Mouse (Mus musculus) CD4-positive, CD25-positive, alpha-beta regulatory T cell, adult 2 months (primary cell): ENCODE results near the gene Elmod3.

Experiments
- DNase-seq: peaks from one replicate; pipeline ENCODE4 v3.0.0-alpha.2; 2012; ENCODE audit warnings: low read depth, low spot score

Gene Elmod3

GRCm38 (mm10) chr6:72570644-72571397 is 27.4 kb downstream of the Elmod3 start:
- DNase-seq, result no peak

- no peak for DNase-seq
Measured at GRCm38 (mm10) chr6:72568736-72569135, 29.5 kb downstream of the Elmod3 start.

DNA sequence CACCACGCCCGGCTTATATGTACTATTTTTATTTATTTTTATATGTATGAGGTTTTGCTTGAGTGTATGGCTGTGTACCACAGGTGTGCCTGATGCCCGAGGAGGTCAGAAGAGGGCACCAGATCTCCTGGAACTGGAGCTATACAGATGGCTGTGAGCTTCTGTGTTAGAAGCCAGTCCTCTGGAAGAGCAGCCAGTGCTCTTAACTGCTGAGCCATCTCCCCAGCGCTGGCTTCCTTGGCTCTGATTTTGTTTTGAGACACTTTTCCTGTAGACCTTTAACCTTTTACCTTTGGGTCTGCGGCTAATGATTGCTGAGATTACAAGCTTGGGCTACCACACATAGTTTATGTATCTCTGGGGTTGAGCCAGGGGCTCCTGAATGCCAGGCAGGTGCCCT is 30.7 kb downstream of the Elmod3 start:
- DNase-seq, result no peak

DNA sequence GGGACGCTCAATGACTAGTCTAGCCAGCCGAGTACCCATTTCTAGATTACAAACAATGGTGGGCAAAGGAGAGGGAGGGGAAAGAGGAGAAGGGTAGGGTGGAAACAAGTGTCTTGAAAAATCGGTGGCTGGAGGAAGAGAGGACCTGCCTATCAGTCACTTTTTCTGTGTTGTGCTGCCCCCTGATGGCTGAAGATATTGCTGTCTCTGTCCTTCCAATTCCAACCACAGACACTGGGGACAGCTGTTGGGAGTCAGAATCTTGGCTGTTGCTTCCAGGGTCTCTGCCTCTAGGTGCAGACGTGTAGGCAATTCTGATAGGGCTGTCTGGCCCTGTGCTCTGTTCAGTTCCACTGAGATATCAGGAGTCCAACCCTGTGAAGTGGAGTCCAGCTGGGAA is 32.2 kb downstream of the Elmod3 start:
- DNase-seq, result peak; percentile 91

DNA sequence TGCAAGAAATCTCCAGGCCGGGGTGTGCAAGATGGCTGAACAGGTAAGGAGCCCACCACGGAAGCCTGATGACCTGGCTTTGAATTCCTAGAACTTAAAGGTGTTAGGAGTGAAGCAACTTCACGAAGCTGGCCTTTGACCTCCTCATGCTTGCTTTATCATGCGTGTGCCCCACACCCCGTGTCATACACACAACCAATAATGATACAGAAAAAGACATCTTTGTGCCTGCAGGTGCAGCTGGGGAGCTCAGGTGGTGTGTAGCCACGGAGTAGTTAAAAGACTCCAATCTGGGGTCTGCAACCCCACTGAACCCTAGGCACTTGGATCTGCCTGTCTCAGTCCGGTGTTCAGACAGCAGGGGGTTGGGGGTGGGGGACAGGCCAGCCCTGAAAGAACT is 32.7 kb downstream of the Elmod3 start:
- no peak for DNase-seq

DNA sequence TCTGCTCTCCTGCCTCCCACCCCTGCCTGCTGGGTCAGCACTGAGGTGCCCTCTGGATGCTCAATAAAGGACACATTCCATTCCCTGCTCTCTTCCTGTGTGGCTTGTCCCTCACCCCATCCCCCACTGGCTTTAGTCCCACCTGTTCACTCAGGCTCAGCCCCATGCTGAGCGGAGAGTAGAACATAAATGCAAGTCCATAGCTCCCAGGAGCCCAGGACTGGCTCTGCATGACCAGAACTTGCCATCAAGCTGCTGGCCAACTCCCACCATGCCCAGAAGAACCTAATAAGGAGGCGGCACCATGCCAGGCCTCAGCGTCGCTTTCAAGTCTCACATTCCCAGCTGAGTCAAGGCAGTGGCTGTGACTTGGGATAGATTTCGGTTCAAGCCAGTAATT is 35.3 kb downstream of the Elmod3 start:
- DNase-seq, result no peak

- no peak for DNase-seq
Measured at GRCm38 (mm10) chr6:72562486-72562885, 35.7 kb downstream of the Elmod3 start.

DNA sequence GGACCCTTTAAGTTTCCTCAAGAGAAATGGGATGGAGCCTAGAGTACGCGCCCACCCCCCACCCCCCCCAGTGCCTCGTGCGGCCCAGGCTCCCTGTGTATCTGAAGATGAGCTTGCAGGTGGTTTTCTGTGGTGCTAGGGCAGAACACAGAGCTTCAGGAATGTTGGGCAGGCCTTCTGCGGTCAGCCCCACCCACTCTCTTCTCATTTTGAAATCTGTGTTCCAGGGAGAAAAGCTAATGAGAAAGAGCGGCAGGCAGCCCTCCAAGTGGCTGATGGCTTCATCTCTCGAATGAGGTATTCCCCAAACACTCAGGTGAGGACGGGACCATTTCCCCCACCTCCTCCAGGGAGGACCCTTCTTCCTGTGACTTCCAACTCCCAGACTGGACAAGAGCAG is 37.4 kb downstream of the Elmod3 start:
- DNase-seq, result no peak

- DNase-seq, result no peak
Measured at GRCm38 (mm10) chr6:72553079-72553412, 45.2 kb downstream of the Elmod3 start.

- peak; percentile 85 for DNase-seq
Measured at GRCm38 (mm10) chr6:72552171-72553078, 45.8 kb downstream of the Elmod3 start.

GRCm38 (mm10) chr6:72550503-72551100 is 47.6 kb downstream of the Elmod3 start:
- peak; percentile 69 for DNase-seq

DNA sequence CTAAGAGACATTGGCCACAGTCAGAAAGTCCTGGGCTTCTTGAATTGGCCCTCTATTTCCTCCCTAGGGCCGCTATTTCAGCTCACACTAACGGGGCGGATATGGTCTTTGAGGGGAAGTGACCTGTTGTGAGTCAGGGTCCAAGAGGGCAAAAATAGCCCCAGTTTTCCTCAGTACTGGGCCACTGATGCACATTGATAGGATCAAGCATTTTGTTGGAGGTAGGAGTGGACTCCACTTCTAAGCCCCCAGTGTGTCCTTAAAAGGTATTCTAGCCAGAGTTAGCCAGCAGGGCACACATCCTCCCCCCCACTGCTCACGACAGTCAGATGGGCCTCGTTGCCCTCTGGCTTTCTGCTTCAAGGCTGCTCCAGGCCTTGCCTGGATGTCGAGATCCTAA is 48.2 kb downstream of the Elmod3 start:
- DNase-seq, result no peak

- peak; percentile 52 for DNase-seq
Measured at GRCm38 (mm10) chr6:72549041-72549580, 49.1 kb downstream of the Elmod3 start.

DNA sequence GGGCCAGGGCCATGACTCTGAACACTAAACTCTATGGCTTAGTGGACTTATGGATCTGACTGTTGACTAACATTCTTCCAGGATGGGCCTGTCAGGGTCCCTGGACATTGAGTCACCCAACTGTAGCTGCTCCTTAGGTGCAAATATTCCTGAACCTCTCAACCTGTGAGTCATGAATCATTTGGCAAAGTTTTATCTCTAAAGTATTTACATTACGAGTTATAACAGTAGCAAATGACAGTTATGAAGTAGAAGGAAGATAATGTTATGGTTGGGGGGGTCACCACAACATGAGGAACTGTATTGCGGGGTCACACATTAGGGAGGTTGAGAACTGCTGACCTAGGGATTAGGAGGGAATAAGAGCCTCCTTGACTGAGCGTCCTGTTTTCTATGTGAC is 50.4 kb downstream of the Elmod3 start:
- DNase-seq, result no peak

DNA sequence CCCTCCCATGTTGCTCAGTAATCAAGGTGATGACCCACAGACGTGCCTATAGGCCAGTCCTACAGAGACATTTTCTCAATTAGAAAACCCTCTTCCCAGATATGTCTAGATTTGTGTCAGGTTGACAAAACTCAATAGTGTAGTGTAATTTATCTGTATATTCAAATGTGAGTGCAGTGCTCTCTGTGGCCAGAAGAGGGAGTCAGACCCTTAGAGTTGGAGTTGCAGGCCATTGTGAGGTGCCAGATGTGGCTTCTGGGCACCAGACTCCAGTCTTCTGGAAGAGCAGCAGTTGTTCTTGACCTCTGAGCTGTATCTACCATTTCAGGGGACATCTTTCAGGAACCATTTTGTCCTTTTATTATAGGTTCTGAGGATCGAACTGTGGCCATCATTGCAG is 51.1 kb downstream of the Elmod3 start:
- DNase-seq, result no peak

- no peak for DNase-seq
Measured at GRCm38 (mm10) chr6:72545377-72545776, 52.8 kb downstream of the Elmod3 start.

- peak; percentile 80 for DNase-seq
Measured at GRCm38 (mm10) chr6:72544283-72544987, 53.8 kb downstream of the Elmod3 start, which contains the start of gene Capg. Gene Capg (plus strand): TSS chr6:72544391.

DNA sequence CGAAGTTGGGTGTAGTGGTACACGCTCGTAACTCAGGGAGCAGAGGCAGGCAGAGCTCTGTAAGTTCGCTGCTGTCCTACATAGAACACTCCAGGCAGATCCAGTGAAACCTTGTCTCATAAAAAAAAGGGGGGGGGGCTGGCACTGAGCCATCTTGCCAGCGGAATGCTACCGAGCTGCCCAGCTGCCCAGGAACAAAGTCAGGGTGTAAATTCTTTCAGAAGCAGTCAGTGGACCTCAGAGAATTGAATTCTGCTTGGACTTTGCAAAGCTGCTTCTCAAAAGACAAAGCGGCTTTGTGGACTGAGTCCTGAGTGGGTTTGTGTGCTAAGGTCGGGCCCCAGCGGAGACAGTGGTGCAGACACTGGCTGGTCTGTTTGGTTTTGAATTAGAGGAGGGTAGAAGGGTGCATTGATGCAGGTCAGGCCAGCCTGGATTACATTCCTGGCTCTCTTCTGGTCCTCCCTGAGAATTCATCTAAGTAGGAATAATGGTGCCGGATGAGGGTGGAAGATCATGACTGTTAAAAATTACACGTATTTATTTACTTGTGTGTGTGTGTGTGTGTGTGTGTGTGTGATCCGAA is 54.9 kb downstream of the Elmod3 start:
- DNase-seq, result no peak

GRCm38 (mm10) chr6:72538562-72539031 is 59.6 kb downstream of the Elmod3 start:
- peak; percentile 94 for DNase-seq

- DNase-seq, result no peak
Measured at GRCm38 (mm10) chr6:72537998-72538500, 60.2 kb downstream of the Elmod3 start.

DNA sequence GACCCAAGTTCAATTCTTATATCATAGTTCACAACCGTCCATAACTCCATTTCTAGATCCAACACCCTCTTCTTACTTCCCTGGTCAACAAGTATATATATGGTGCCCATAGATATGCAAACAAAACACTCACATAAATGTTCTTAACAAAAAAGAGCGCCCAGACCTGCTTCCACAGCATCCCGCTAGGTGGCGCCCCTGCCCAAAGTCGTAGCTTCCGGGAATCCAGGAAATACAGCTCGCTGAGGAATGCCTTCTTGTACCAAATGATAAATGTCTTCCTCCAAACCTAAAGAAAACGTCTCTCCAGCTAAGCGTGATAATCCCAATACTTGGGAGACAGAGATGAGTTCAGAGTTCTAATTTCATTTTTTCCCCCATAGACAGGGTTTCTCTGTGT is 63.0 kb downstream of the Elmod3 start:
- peak; percentile 93 for DNase-seq
